Comparison of ENCODE assay signal across 8 mouse cellular contexts in genomic region chr6:134829786-134830700, GRCm38 (mm10). TPM values are rescaled to one million over a fixed set of nuclear protein-coding genes. Genes with fewer than 3 reads are reported as not detected.
DNase-seq lines count a peak whose midpoint lies in the region; ATAC-seq and TF ChIP-seq lines count a peak whose summit lies in the region.

Gene Crebl2, plus strand, starts transcription at chr6:134830154.

- peak within 1 kb of the TSS; percentile 89 for H3K4me2 ChIP-seq in heart, embryonic 12.5 days
- H3K4me2 ChIP-seq in kidney, postnatal 0 days (ENCODE audit: low read length), result peak within 1 kb of the TSS; percentile 77
- H3K4me2 ChIP-seq in liver, embryonic 11.5 days, result peak within 1 kb of the TSS; percentile 92
- H3K4me2 ChIP-seq in stomach, embryonic 14.5 days (replicated peaks; ENCODE audit: low read depth, low read length), result peak within 1 kb of the TSS; percentile 73

- peak; percentile 51 for TF ChIP-seq CTCF in kidney, postnatal 0 days (IDR thresholded peaks at IDR 0.05; ENCODE audit: low read depth)

- no peaks in the 10 kb centered on the region for H3K27me3 ChIP-seq in heart, embryonic 12.5 days (replicated peaks)
- no peaks in the 10 kb centered on the region for H3K27me3 ChIP-seq in kidney, postnatal 0 days (ENCODE audit: insufficient read depth, low read length)
- no peaks in the 10 kb centered on the region for H3K27me3 ChIP-seq in liver, embryonic 11.5 days (replicated peaks; ENCODE audit: control insufficient read depth, insufficient read depth, low read length)
- no peaks in the 10 kb centered on the region for H3K27me3 ChIP-seq in stomach, embryonic 14.5 days (ENCODE audit: control insufficient read depth, insufficient read depth, low read length)

- H3K36me3 ChIP-seq in heart, embryonic 12.5 days, result no peaks in the 10 kb centered on the region
- no peaks in the 10 kb centered on the region for H3K36me3 ChIP-seq in kidney, postnatal 0 days (ENCODE audit: insufficient read depth, low read length)
- H3K36me3 ChIP-seq in liver, embryonic 11.5 days (ENCODE audit: control insufficient read depth, insufficient read depth, low read length), result no peaks in the 10 kb centered on the region
- H3K36me3 ChIP-seq in stomach, embryonic 14.5 days (ENCODE audit: control insufficient read depth, insufficient read depth, low read length), result no peaks in the 10 kb centered on the region

- peak within 1 kb of the TSS; percentile 72 for H3K9ac ChIP-seq in heart, embryonic 12.5 days
- H3K9ac ChIP-seq in kidney, postnatal 0 days (ENCODE audit: low read depth, low read length), result peak within 1 kb of the TSS; percentile 81
- peak within 1 kb of the TSS; percentile 82 for H3K9ac ChIP-seq in liver, embryonic 11.5 days (ENCODE audit: low read depth, low read length)
- peak within 1 kb of the TSS; percentile 49 for H3K9ac ChIP-seq in stomach, embryonic 14.5 days (replicated peaks; ENCODE audit: low read depth, low read length)

- H3K4me1 ChIP-seq in heart, embryonic 12.5 days (replicated peaks), result peaks cover 15% of the 10 kb centered on the region
- H3K4me1 ChIP-seq in kidney, postnatal 0 days (replicated peaks; ENCODE audit: insufficient read depth, low read length), result peaks cover 9% of the 10 kb centered on the region
- peaks cover 11% of the 10 kb centered on the region; the same call in 1 of the 2 replicates for H3K4me1 ChIP-seq in liver, embryonic 11.5 days (replicated peaks; ENCODE audit: control insufficient read depth, insufficient read depth, low read length)
- no peaks in the 10 kb centered on the region for H3K4me1 ChIP-seq in stomach, embryonic 14.5 days (ENCODE audit: control insufficient read depth, insufficient read depth, low read length)

- H3K27ac ChIP-seq in heart, embryonic 12.5 days (ENCODE audit: poor library complexity, severe bottlenecking), result peak within 1 kb of the TSS; percentile 93
- H3K27ac ChIP-seq in kidney, postnatal 0 days, result peak within 1 kb of the TSS; percentile 96
- peak within 1 kb of the TSS; percentile 86 for H3K27ac ChIP-seq in liver, embryonic 11.5 days (ENCODE audit: low read depth, low read length)
- H3K27ac ChIP-seq in stomach, embryonic 14.5 days (ENCODE audit: low read length), result peak within 1 kb of the TSS; percentile 89

- H3K4me3 ChIP-seq in heart, embryonic 12.5 days, result peak within 1 kb of the TSS; percentile 73
- peak within 1 kb of the TSS; percentile 67 for H3K4me3 ChIP-seq in kidney, postnatal 0 days (replicated peaks; ENCODE audit: low read depth, low read length)
- peak within 1 kb of the TSS; percentile 71 for H3K4me3 ChIP-seq in liver, embryonic 11.5 days (ENCODE audit: low read depth, low read length)
- peak within 1 kb of the TSS; percentile 57 for H3K4me3 ChIP-seq in stomach, embryonic 14.5 days (ENCODE audit: low read depth, low read length)

- H3K9me3 ChIP-seq in heart, embryonic 12.5 days (replicated peaks), result no peaks in the 10 kb centered on the region
- H3K9me3 ChIP-seq in kidney, postnatal 0 days (replicated peaks; ENCODE audit: low read length), result no peaks in the 10 kb centered on the region
- H3K9me3 ChIP-seq in liver, embryonic 11.5 days (ENCODE audit: control insufficient read depth, low read length), result no peaks in the 10 kb centered on the region
- H3K9me3 ChIP-seq in stomach, embryonic 14.5 days (ENCODE audit: control insufficient read depth, low read depth, low read length), result no peaks in the 10 kb centered on the region

- peak; percentile 98 for DNase-seq in CD4-positive helper T cell, adult 2 months (ENCODE audit: low read depth, low spot score)
- peak; percentile 95 for DNase-seq in brain, embryonic 18.5 days (ENCODE audit: low read depth, low spot score)
- DNase-seq in kidney, postnatal 0 days (ENCODE audit: low spot score), result peak; percentile 100
- peak; percentile 99 for DNase-seq in liver, embryonic 11.5 days (ENCODE audit: low spot score)
- peak; percentile 97 for DNase-seq in naive thymus-derived CD4-positive, alpha-beta T cell, adult 2 months (ENCODE audit: low read depth)

- WGBS in heart, embryonic 12.5 days, result under 1% methylated on average over 58 of the region's 58 CpGs
- WGBS in kidney, postnatal 0 days, result under 1% methylated on average over 54 of the region's 58 CpGs
- under 1% methylated on average over 57 of the region's 58 CpGs for WGBS in liver, embryonic 11.5 days
- under 1% methylated on average over 53 of the region's 58 CpGs for WGBS in stomach, embryonic 14.5 days

- ATAC-seq in erythroid progenitor cell, adult 5-6 weeks (replicated peaks; ENCODE audit: low FRiP score, poor library complexity, severe bottlenecking), result peak; percentile 84
- peak; percentile 98 for ATAC-seq in heart, embryonic 12.5 days (ENCODE audit: insufficient number of reproducible peaks, low FRiP score)
- peak; percentile 97 for ATAC-seq in kidney, postnatal 0 days (replicated peaks; ENCODE audit: low FRiP score, low read depth)
- peak; percentile 96 for ATAC-seq in liver, embryonic 11.5 days (replicated peaks; ENCODE audit: low FRiP score)
- ATAC-seq in stomach, embryonic 14.5 days (ENCODE audit: insufficient number of reproducible peaks, insufficient read depth, low FRiP score, low read depth), result peak; percentile 97

RNA-seq across cellular contexts. Expression of gene Crebl2, which starts in this region (rescaled TPM):
- 5.8 and 6.7 TPM in 2 replicates for total RNA-seq in erythroid progenitor cell, adult 5-6 weeks (2015; ENCODE audit: low replicate concordance)
- total RNA-seq in erythroid progenitor cell, adult 5-6 weeks (2017; ENCODE audit: low replicate concordance), result 10.5 and 13.7 TPM in 2 replicates
- 1.9 and 2.3 TPM in 2 replicates for polyA plus RNA-seq in heart, embryonic 12.5 days (2016; fragmentation: Nextera tagmentation; extraction: Ambion mirVana)
- polyA plus RNA-seq in kidney, postnatal 0 days (2015; fragmentation: Nextera tagmentation; extraction: Ambion mirVana), result 5.2 and 5.6 TPM in 2 replicates
- polyA plus RNA-seq in liver, embryonic 11.5 days (2014; fragmentation: Nextera tagmentation; extraction: Ambion mirVana), result 1.3 and 1.5 TPM in 2 replicates
- 3.5 and 4.1 TPM in 2 replicates for polyA plus RNA-seq in stomach, embryonic 14.5 days (2014; fragmentation: Nextera tagmentation; extraction: Ambion mirVana)

Comparison
In these comparisons a context has a peak if more than half of its experiments do, and no peak if none do; other contexts are left out.
1. Peak in every context shown above with its lines: DNase-seq, ATAC-seq, H3K4me3 ChIP-seq and H3K27ac ChIP-seq.